Mouse (Mus musculus): Measurements from ENCODE around the gene Brip1. TPM values are rescaled to one million over a fixed set of nuclear protein-coding genes. Genes with fewer than 3 reads are reported as not detected.

The Brip1 gene
- polyA plus RNA-seq, 1 experiment from 2014 or later, result 0.79 TPM

- ATAC-seq (peak; percentile 80), DNase-seq (ENCODE audit: low spot score) (peak; percentile 56)
- H3K27me3 ChIP-seq (replicated peaks; ENCODE audit: insufficient read depth, low read length), result no peaks in the 10 kb centered on the region
- no peaks in the 10 kb centered on the region for H3K9me3 ChIP-seq (ENCODE audit: low read length)
- no peaks in the 10 kb centered on the region for H3K36me3 ChIP-seq (ENCODE audit: insufficient read depth, low read length)
- H3K27ac ChIP-seq (ENCODE audit: low read length), result 0 out of 2 replicates have a peak overlapping the region, but pooled peaks have one; percentile 6
- 40% methylated on average over 8 of the region's 8 CpGs for WGBS
- no peak overlapping the region for H3K4me3 ChIP-seq (ENCODE audit: low read depth, low read length)
- H3K4me2 ChIP-seq (replicated peaks; ENCODE audit: low read depth, low read length), result no peak overlapping the region
- TF ChIP-seq CTCF (IDR thresholded peaks at IDR 0.05), result no peak
- no peak for TF ChIP-seq EP300 (IDR thresholded peaks at IDR 0.05)
- H3K9ac ChIP-seq (replicated peaks; ENCODE audit: low read depth), result no peak overlapping the region
- H3K4me1 ChIP-seq (ENCODE audit: insufficient read depth, low read depth, low read length), result no peaks in the 10 kb centered on the region
These were observed 150.3 kb downstream of the Brip1 start for GRCm38 (mm10) chr11:86050430-86051280.

DNA sequence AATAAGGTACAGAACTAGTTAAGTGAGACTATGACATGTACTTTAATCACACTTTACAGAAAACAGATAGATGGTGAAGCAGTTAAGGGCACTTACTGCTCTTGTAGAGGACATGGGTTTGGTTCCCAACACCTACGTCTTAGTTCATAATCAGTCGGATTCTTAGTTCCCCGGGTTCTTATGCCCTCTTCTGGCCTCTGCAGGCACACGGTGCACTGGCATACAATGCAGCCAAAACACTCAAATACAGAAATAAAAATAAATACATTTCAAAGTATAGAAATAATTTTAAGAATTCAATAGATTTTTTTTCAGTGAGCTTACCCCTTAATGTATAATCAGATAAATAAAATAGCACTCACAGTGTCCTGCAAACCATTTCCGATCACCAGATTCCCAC, 161.0 kb downstream of the Brip1 start:
- Histone ChIP-seq H3K27me3 (replicated peaks; ENCODE audit: insufficient read depth, low read length) (no peaks in the 10 kb centered on the region), H3K9me3 (ENCODE audit: low read length) (no peaks in the 10 kb centered on the region), H3K27ac (ENCODE audit: low read length) (no peak overlapping the region), H3K4me2 (replicated peaks; ENCODE audit: low read depth, low read length) (no peak overlapping the region), H3K4me3 (ENCODE audit: low read depth, low read length) (no peak overlapping the region), H3K4me1 (ENCODE audit: insufficient read depth, low read depth, low read length) (no peaks in the 10 kb centered on the region), H3K36me3 (ENCODE audit: insufficient read depth, low read length) (no peaks in the 10 kb centered on the region), H3K9ac (replicated peaks; ENCODE audit: low read depth) (no peak overlapping the region)
- ATAC-seq, result no peak
- WGBS, result 61% methylated on average over 5 of the region's 5 CpGs
- DNase-seq (ENCODE audit: low spot score), result no peak
- TF ChIP-seq CTCF (IDR thresholded peaks at IDR 0.05) (peak; percentile 25), EP300 (IDR thresholded peaks at IDR 0.05) (no peak)

GRCm38 (mm10) chr11:86039355-86039754, 161.6 kb downstream of the Brip1 start:
- Histone ChIP-seq H3K9ac (replicated peaks; ENCODE audit: low read depth) (no peak overlapping the region), H3K4me2 (replicated peaks; ENCODE audit: low read depth, low read length) (no peak overlapping the region), H3K4me3 (ENCODE audit: low read depth, low read length) (no peak overlapping the region), H3K27ac (ENCODE audit: low read length) (no peak overlapping the region), H3K36me3 (ENCODE audit: insufficient read depth, low read length) (no peaks in the 10 kb centered on the region), H3K4me1 (ENCODE audit: insufficient read depth, low read depth, low read length) (no peaks in the 10 kb centered on the region), H3K9me3 (ENCODE audit: low read length) (no peaks in the 10 kb centered on the region), H3K27me3 (replicated peaks; ENCODE audit: insufficient read depth, low read length) (no peaks in the 10 kb centered on the region)
- TF ChIP-seq CTCF (IDR thresholded peaks at IDR 0.05) (no peak), EP300 (IDR thresholded peaks at IDR 0.05) (no peak)
- 84% methylated on average over 8 of the region's 8 CpGs for WGBS
- no peak for ATAC-seq
- DNase-seq (ENCODE audit: low spot score), result no peak

GRCm38 (mm10) chr11:86038701-86039100, 162.3 kb downstream of the Brip1 start:
- H3K4me1 ChIP-seq (ENCODE audit: insufficient read depth, low read depth, low read length), result no peaks in the 10 kb centered on the region
- TF ChIP-seq EP300 (IDR thresholded peaks at IDR 0.05) (no peak), CTCF (IDR thresholded peaks at IDR 0.05) (no peak)
- H3K9me3 ChIP-seq (ENCODE audit: low read length), result no peaks in the 10 kb centered on the region
- no peak overlapping the region for H3K4me3 ChIP-seq (ENCODE audit: low read depth, low read length)
- no peaks in the 10 kb centered on the region for H3K36me3 ChIP-seq (ENCODE audit: insufficient read depth, low read length)
- no peak overlapping the region for H3K9ac ChIP-seq (replicated peaks; ENCODE audit: low read depth)
- ATAC-seq, result no peak
- no peak overlapping the region for H3K4me2 ChIP-seq (replicated peaks; ENCODE audit: low read depth, low read length)
- WGBS, result 76% methylated on average over 13 of the region's 13 CpGs
- no peaks in the 10 kb centered on the region for H3K27me3 ChIP-seq (replicated peaks; ENCODE audit: insufficient read depth, low read length)
- DNase-seq (ENCODE audit: low spot score), result no peak
- H3K27ac ChIP-seq (ENCODE audit: low read length), result no peak overlapping the region

DNA sequence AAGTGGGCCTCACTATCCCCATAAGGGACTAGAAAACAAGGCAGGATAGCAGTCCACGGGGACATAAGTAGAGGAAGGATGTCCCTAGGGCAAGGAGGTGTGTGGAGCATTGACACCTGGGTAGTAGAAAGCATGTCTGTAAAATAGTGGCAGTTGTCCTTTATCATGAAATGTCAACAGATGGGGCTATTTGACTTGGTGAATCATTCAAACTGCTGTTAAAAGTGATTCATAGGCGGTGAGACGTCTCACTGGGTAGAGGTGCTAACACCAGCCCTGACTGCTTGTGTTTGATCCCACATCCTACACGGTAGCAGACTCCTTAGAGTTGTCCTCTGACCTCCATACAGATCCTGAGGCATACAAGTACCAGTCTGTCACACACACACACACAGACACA, 168.1 kb downstream of the Brip1 start:
- H3K9me3 ChIP-seq (ENCODE audit: low read length), result no peaks in the 10 kb centered on the region
- 49% methylated on average over 4 of the region's 4 CpGs for WGBS

GRCm38 (mm10) chr11:86028034-86028433, 173.0 kb downstream of the Brip1 start:
- Histone ChIP-seq H3K27ac (ENCODE audit: low read length) (no peak overlapping the region), H3K4me1 (ENCODE audit: insufficient read depth, low read depth, low read length) (no peaks in the 10 kb centered on the region), H3K4me3 (ENCODE audit: low read depth, low read length) (no peak overlapping the region), H3K4me2 (replicated peaks; ENCODE audit: low read depth, low read length) (no peak overlapping the region), H3K36me3 (ENCODE audit: insufficient read depth, low read length) (no peaks in the 10 kb centered on the region), H3K27me3 (replicated peaks; ENCODE audit: insufficient read depth, low read length) (no peaks in the 10 kb centered on the region), H3K9ac (replicated peaks; ENCODE audit: low read depth) (no peak overlapping the region), H3K9me3 (ENCODE audit: low read length) (no peaks in the 10 kb centered on the region)
- TF ChIP-seq CTCF (IDR thresholded peaks at IDR 0.05) (no peak), EP300 (IDR thresholded peaks at IDR 0.05) (no peak)
- no peak for ATAC-seq
- DNase-seq (ENCODE audit: low spot score), result no peak
- WGBS, result 49% methylated on average over 5 of the region's 5 CpGs

More for the DNA sequence above, 168.1 kb downstream of the Brip1 start:
- H3K27me3 ChIP-seq (replicated peaks; ENCODE audit: insufficient read depth, low read length), result no peaks in the 10 kb centered on the region
- H3K4me2 ChIP-seq (replicated peaks; ENCODE audit: low read depth, low read length), result no peak overlapping the region
- H3K4me1 ChIP-seq (ENCODE audit: insufficient read depth, low read depth, low read length), result no peaks in the 10 kb centered on the region
- DNase-seq (ENCODE audit: low spot score) (no peak), ATAC-seq (no peak)
- TF ChIP-seq EP300 (IDR thresholded peaks at IDR 0.05) (no peak), CTCF (IDR thresholded peaks at IDR 0.05) (no peak)
- H3K27ac ChIP-seq (ENCODE audit: low read length), result no peak overlapping the region
- H3K9ac ChIP-seq (replicated peaks; ENCODE audit: low read depth), result no peak overlapping the region
- H3K4me3 ChIP-seq (ENCODE audit: low read depth, low read length), result no peak overlapping the region
- no peaks in the 10 kb centered on the region for H3K36me3 ChIP-seq (ENCODE audit: insufficient read depth, low read length)

All from lung, postnatal 0 days (tissue).